Mouse (Mus musculus) lung, adult 18-20 months (tissue): ENCODE data around the gene Tbc1d9b.
A peak's percentile ranks its signal among the peaks of the same experiment; 100 is the strongest.
"Not testable (repeated sequence)": the region's sequence is repeated elsewhere in the genome, so short reads cannot be mapped to it uniquely, and the experiment has no call there.

ENCODE experiments used
- DNase-seq, 2 experiments: peaks; one replicate each; pipeline ENCODE4 v3.0.0; 2022; ENCODE audit warnings: mixed read lengths in 2 of 2

Gene Tbc1d9b

DNA sequence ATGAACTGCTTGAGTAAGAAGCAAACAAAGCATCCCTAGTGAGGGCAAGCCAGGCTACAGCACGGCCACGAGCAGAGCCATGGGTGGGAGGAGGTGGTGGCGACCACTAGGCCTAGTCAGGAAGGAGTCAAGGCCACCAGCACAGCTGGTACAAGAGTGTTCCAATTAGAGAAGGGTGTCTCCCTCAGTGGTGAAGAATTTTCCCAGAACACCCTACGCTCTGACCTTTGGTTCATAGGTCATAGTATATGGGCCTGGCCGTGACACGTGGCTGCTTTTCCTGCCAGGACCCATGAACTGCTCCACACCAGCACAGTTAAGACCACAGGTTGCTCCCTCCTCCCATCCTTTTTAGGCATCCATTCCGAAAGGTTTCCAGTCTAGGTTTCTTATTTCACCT lies 8.4 kb downstream of the Tbc1d9b start:
- no peak for DNase-seq

DNA sequence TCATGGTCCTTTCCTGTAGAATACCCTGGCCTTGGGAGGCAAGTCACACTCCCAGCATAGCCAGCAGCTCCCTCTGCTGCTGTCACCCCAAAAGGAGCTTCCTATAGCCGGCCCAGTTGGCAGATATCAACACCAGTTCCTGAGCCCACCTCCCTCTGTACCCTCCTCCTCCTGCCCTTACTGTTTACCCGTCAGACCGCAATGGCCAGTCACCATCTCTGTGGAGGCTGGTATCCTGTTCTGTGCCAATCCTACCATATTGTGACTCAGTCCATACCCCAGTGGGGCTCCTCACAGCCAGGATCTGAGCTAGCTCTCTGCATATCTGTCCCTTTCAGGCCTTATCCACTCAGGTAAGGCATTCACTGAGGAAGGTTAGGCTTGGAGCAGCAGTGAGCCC lies 14.3 kb downstream of the Tbc1d9b start:
- no peak for DNase-seq

GRCm38 (mm10) chr11:50146121-50146520 lies 14.9 kb downstream of the Tbc1d9b start:
- DNase-seq = no peak

DNA sequence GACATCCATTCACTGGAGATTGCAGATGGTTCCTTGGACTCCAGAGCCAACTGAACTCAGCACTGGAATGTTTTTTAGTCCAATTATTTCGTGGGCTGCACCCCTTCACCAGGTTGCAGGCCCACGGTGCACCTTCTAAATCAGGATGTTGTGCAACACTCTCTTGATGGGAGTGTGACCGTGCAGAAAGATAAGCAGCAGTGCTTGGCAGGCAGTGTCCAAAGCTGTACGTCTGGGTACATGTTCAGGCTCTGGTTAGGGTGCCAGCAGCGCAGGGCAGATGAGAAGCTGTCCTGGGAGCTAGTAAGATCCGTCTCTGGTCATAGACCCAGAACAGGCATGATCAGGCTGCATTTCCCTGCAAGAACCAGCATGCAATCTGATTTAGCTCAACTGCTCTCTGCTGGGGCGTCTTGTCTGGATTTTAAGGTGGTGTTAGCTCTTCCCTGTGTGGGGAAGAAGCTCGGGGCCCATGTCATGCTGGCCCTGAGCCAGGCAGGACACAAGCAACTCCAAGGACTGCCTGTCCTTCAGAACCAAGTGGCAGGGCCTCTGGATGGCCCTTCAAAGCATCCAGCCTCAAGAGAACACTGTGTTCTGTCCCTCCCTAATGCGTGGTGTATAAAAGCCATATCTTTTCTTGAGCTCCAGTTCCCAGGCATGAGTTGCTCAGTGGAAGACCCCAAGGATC lies 16.2 kb downstream of the Tbc1d9b start:
- DNase-seq = no peak

DNA sequence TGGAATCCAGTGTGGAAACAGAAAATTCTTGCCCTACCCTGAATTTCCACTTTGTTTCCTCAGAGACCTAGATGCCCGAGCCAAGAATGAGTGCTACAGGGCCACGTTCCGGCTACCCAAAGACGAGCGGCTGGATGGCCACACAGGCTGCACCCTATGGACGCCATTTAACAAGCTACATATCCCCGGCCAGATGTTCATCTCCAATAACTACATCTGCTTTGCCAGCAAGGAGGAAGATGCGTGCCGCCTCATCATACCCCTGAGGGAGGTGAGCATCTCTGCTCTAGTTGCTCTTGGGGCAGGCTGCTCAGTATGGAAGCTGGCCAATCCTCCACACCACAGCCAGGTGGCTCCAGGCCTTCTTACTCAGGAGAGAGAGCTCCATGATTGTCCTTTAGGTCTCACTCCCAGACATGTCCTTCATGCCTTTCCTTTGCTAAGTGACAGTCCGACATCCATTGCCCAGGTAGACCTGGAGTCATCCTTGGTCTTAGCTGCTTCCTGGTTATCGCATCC lies 16.8 kb downstream of the Tbc1d9b start:
- DNase-seq = no peak

DNA sequence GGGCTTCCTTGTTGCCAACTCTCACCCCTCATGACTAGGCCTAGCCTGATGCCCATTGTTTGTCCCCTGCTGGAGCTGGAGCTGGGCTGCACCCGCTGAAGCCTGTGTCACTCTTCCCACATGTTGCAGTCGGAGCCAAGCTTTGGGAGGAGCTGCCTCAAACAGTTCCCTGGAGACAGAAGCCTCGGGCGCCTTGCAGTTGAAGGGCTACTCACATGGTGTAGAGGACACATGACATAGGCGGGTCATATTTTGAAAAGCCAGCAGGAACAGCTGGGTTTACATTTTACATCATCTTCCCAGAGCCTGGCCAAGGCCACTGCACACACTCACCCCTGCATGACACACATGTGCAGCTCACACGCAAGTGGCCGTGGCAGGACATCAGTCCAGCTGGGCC lies 18.0 kb downstream of the Tbc1d9b start:
- DNase-seq = peak; percentile 35 to 42

- DNase-seq = no peak
Observed at GRCm38 (mm10) chr11:50149603-50150150, 18.5 kb downstream of the Tbc1d9b start.

GRCm38 (mm10) chr11:50151374-50151773 lies 20.2 kb downstream of the Tbc1d9b start:
- no peak for DNase-seq

DNA sequence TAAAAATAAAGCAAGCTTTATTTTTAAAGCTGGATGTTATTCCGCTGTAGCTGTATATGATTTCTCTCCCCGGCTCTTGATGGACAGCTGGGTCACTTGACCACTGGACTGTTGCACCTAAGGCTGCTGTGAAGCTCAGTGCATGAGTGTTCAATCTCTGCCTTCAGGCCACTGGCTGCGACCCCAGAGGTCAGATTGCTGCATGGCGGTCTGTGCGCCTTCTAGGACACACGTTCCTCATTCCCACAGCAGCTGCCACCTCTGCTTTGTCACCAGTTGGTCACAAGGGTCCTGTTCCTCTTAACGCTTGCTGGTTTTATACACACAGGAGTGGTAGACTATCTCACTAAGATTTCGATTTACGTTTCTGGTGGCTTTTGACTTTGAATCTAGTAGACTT lies 23.0 kb downstream of the Tbc1d9b start:
- DNase-seq = peak in 1 of 2 experiments; percentile 46

DNA sequence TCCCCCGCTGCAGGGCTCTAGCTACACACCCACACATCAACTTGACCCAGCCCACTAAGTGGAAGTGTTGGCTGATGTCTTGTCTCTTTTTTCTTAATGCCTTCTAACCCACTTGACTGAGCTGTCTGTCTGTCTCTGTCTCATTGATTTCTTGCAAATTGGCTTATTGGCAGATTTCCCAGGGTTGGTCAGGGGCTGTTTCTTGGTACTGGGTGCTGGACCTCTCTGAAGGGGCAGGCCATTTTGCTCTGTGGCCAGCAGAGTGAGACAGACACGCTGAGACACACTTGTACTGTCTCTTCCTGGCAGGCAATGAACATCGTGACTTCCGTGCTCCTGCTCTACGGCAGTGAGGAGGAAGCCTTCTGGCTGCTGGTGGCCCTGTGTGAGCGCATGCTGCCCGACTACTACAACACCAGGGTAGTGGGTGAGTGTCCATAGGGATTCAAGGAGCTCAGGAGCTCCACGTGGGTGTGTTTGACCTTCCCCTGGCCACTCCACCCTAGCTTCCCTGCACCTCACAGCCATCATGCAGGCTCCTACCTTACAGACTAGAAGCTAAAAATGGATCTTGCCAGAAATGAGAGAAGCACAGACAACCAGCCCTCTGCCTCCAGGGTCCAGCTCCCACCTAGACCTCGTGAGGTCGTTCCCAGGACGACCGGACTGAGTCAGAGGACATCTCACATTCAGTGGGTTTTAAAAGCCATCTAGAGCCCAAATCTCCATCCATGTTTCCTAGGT lies 23.8 kb downstream of the Tbc1d9b start:
- DNase-seq = peak; percentile 35 to 59

- DNase-seq = no peak
Observed at GRCm38 (mm10) chr11:50155785-50156184, 24.6 kb downstream of the Tbc1d9b start.

- no peak for DNase-seq
Observed at GRCm38 (mm10) chr11:50156725-50157258, 25.6 kb downstream of the Tbc1d9b start.

DNA sequence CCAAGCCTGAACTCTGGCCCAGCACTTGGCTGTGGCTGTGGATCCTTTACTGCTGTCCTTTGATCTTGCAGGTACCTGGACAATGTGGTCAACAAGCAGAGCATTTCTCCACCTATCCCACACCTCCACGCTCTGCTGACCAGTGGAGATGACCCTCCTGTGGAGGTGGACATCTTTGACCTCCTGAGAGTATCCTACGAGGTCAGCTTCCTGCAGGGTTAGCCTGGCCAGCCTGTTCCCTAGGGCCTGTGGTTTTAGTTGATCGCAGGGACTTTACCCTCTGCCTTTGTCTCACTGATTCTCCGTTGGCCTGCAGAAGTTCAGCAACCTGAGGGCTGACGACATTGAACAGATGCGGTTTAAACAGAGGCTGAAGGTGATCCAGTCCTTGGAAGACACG lies 27.1 kb downstream of the Tbc1d9b start:
- no peak for DNase-seq

GRCm38 (mm10) chr11:50159347-50159746 lies 28.2 kb downstream of the Tbc1d9b start:
- no peak for DNase-seq

DNA sequence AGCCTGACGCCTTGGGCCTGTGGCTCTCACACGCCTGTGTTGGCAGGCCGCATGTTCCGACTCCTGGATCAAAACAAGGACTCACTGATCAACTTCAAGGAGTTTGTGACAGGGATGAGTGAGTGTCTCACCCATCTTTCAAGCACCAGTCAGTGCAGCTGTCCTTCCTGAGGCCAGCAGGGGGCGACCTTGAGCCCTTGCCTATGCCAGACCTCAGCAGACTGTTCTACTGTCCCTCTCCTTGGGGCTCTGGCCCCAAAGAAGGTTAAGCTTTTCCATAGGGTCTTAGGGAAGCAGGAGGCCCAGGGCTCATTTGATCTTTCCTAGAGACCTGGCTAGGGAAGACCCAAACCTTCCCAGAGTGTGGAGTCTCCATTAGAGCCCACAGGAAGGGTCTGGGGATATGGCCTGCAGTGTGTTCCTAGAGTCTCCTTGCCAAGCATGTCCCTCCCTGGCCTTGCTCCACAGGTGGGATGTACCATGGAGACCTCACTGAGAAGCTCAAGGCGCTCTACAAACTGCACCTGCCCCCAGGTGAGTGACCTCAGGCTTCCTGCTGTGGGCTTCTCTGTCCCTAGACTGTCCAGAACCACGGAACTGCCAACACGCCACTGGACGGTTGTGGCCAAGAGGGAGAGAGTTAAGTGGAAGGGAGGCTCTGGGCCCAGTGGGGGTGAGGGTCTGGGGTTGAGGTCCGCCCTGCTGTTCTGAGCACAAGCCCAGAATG lies 30.5 kb downstream of the Tbc1d9b start:
- DNase-seq = peak; percentile 41 to 46

- DNase-seq = no peak
Observed at GRCm38 (mm10) chr11:50162338-50163050, 31.3 kb downstream of the Tbc1d9b start.

GRCm38 (mm10) chr11:50168352-50168751 lies 37.2 kb downstream of the Tbc1d9b start:
- no peak for DNase-seq

DNA sequence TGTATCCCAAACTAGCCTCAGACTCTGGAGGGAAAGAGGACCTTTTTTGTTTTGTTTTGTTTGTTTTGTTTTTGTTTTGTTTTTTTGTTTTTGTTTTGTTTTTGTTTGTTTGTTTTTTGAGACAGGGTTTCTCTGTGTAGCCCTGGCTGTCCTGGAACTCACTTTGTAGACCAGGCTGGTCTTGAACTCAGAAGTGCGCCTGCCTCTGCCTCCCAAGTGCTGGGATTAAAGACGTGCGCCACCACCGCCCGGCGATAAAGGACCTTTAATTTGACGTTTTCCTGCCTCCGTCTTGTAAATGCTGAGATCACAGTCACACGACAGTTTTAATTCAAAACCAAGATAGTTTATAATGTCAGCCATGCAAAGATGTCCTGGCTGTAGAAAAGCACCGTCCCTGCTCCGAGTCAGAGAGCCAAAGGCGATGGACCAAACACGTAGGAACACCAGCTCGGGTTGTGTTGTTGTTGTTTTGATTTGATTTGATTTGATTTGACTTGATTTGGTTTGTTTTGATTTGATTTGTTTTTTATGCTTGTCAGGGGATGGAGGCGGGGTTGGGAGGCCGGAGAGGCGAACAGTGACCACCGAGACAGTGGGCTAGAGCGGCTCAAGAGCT lies 43.0 kb downstream of the Tbc1d9b start, which contains the start of gene Mrnip:
Gene Mrnip (plus strand): TSS at position 334 of the 619 bp plus-strand sequence.
- not testable (repeated sequence) for DNase-seq

GRCm38 (mm10) chr11:50174730-50175187 lies 43.6 kb downstream of the Tbc1d9b start:
- DNase-seq = peak; percentile 98 to 99

- peak; percentile 38 to 53 for DNase-seq
Observed at GRCm38 (mm10) chr11:50176351-50176750, 45.2 kb downstream of the Tbc1d9b start.

- no peak for DNase-seq
Observed at GRCm38 (mm10) chr11:50177111-50177510, 45.9 kb downstream of the Tbc1d9b start.
